Mouse (Mus musculus) gastrocnemius, postnatal 14 days (tissue): ENCODE measurements around the gene Gm21834. TPM values are rescaled to one million over a fixed set of nuclear protein-coding genes. Genes with fewer than 3 reads are reported as not detected.

ENCODE experiments used
- DNase-seq: peaks from one replicate; pipeline ENCODE4 v3.0.0; 2021; ENCODE audit warnings: mixed read lengths
- intact Hi-C: fragments of 180-260 bp; cut with DNase I; formaldehyde crosslinking; loops from one replicate; pipeline ENCODE4 v1.15.1; 2025; ENCODE audit warnings: low total_unique reads
- long read RNA-seq, 2 experiments: library from polyadenylated mRNA; stranded (forward); transcript quantifications; one replicate each; pipeline ENCODE4 v2.0.0; 2021
- total RNA-seq, 2 experiments: library from RNA; stranded (reverse); gene quantifications; 2 replicates each; pipeline ENCODE4 v1.2.3; 2021

Gene Gm21834
- total RNA-seq: not detected
- long read RNA-seq, experiment 1: 0 reads
- long read RNA-seq, experiment 2: 0 reads

DNA sequence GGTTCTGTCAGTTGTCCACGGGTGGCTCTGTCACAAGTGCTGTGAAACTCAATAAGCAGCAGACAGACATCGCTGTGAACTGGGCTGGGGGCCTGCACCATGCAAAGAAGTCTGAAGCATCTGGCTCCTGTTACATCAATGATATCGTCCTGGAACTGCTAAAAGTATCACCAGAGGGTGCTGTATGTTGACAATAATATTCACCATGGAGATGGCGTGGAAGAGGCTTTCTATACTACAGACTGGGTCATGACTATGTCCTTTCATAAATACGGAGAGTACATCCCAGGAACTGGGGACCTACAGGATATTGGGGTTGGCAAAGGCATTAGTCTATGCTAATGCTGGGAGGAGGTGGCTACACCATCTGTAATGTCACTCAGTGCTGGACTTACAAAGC, at the start of gene Gm21834:
Gene Gm21834, minus strand, starts transcription at position 101 of the 400 bp plus-strand sequence.
- intact Hi-C loops: no loop called here
- no peak for DNase-seq

DNA sequence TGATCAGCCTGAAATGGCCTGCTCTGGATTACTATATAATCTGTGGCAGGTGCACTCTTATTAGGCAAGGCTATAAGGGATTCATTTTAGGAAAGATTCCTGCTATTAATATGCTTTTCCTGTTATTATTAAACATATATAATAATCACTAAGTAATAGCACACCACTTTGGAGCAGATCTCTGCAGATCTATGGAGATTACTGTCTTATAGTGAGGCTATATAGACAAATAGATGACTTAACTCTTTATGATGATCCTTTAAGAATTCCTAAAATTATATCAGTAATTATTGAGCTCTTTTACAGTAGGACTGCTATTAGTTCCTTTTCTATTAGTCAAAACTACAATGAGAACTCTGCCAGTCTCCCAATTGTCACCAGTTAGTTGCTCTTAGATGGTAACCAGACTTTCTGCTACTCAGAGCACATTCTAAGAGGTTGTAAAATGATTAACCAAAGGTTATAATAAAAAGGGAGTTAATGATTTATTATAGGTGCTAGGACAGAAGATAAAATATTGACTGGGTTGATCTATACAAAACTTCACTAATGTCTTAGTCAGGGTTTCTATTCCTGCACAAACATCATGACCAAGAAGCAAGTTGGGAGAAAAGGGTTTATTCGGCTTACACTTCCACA, 46.3 kb upstream of the Gm21834 start:
- DNase-seq: no peak
- intact Hi-C loops: no loop called here

DNA sequence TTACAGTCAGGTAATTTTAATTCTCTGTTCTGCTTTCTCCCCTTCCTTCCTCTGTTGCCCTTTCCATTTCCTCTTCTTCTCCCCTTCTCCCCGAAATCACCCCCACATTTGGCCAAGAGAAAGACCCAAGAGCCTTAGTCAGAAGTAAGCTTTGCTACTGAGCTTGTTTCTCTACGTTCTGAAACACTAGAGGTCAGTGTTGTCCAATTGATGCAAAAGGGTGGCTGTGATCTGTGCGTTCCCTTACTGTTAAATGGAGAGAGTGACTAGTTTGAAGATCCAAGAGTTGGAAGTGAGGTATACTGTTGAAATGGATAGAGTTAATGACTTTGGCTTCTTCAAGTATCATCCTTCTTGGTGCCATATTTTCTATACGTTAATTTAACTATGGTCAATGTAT, 28.9 kb upstream of the Gm21834 start:
- intact Hi-C loops: no loop called here
- DNase-seq: no peak

DNA sequence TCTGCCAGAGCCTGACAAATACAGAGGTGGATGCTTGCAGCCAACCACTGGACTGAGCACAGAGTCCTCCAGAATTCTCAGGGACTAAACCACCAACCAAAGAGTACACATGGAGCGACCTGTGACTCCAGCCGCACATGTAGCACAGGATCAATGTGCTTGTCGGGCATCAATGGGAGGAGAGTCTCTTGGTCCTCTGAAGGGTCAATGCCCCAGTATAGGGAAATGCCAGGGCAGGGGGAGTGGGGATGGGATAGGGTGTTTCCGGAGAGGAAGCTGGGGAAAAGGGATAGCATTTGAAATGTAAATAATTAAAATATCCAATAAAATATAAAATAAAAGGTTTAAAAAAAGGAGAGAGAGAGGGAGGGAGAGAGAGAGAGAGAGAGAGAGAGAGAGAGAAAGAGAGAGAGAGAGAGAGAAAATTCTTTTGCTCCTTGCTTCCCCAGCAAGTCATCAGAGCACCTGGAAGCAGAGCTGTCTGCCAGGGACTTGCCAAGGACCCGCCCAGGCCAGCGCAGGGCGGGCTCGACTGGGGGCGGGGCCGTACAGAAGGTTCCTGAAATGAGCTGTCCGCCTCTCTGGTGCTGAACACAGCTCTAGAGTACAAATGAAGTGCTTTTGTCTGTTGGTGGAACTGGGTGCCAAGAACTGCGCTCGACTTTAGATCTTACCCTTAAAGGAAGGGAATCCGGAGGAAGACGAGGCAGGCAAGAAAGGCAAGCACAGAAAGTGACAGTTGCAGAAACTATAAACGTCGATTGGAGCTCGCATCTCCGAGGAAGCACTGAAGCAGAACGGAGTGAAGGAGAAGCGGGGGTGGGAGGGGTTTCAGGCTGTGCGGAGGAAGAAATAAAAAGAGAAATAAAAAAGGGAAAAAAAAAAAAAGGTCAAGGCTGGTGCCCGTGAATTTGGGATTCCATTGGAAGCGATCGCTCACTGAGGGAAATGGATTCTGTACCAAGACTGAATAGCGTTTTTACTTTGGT, 26.9 kb upstream of the Gm21834 start, which contains the start of gene Cntnap5c:
Gene Cntnap5c, plus strand, starts transcription at position 949 of the 989 bp plus-strand sequence.
- DNase-seq: peak; percentile 5
- intact Hi-C loops: no loop called here

DNA sequence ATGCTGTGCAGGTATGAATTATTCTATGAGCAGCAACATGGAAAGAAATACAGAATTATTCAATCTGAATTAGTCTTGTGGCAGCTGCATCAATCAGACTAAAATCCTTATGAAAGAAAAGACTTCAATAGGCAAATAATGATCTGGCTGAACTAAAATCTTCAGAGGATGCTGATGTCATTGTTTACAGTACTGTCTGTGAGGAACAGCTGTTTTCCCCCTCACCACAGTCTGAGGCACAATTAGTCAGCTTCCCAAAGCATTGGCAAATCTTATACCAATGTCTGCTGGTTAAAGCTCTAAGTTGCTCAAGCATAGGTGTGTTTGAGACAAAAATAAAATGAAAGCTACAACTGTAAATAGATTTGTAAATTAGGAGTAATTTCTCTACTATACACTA, 25.3 kb upstream of the Gm21834 start:
- intact Hi-C loops: no loop called here
- DNase-seq: no peak

DNA sequence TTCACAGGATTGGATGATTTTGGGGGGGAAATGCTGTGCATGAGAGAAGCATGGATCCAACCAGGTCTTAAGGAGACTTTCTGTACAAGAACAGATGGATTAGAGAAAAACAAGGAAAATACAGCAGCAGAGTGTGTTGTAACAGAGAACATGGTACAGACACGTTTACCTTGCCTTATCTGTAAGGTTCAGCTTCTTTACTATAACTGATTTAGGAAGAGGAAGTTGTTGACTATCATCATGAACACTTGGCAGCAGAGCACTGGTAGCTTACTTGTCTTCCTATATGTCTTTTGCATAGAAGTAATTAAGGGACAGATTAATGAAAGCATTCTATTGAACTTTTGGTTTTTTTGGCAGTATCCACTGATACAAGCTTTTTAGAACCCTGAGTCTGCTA, 16.0 kb upstream of the Gm21834 start:
- no peak for DNase-seq
- intact Hi-C loops: no loop called here

DNA sequence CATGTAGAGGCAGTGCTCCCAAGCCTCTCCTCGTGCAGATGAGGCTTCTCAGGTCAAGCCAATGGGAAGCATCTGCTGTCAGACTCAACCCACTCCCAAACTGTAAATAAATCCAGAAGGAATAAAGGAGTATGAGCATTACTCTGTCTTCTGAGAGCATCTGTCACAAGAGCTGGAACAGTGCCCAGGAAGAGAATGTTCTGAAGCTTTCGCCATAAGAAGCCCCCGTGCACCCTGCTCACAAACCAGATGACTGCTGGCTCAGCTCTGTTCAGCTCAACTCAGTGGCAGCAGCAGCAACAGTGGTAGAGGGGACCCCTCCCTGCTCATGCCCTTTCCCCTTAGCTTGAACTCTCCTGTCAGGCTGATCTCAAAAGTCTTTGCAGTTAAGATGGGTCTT, 47.2 kb downstream of the Gm21834 start:
- intact Hi-C loops: no loop called here
- DNase-seq: no peak

Other genes with a start within 250 kb of the Gm21834 start
- gene Vmn2r120, start 196.7 kb downstream of the Gm21834 start, total RNA-seq: not detected
- gene Cntnap5c, start 27.4 kb upstream of the Gm21834 start, total RNA-seq: not detected